Mouse (Mus musculus) heart, adult 2 months (tissue): ENCODE data around the gene Mei1. TPM values are rescaled to one million over a fixed set of nuclear protein-coding genes. Genes with fewer than 3 reads are reported as not detected.
"Not testable (repeated sequence)": the region's sequence is repeated elsewhere in the genome, so short reads cannot be mapped to it uniquely, and the experiment has no call there.

ENCODE experiments used
- DNase-seq, 2 experiments: peaks; one replicate each; pipeline ENCODE4 v3.0.0; 2021
- H3K27ac ChIP-seq: fragments of 200-600 bp; 2 replicates; pipeline ENCODE4 v1.8.1; 2022
- H3K27me3 ChIP-seq: fragments of 200-500 bp; 2 replicates; pipeline ENCODE4 v1.6.1; 2012; ENCODE audit warnings: mild to moderate bottlenecking, low read length, inconsistent platforms, mixed read lengths; ENCODE audit not compliant: control insufficient read depth, insufficient read depth
- H3K36me3 ChIP-seq: fragments of 200-500 bp; 2 replicates; pipeline ENCODE4 v1.6.1; 2012; ENCODE audit warnings: low read length, inconsistent platforms; ENCODE audit not compliant: control insufficient read depth, insufficient read depth
- H3K4me1 ChIP-seq: fragments of 200-500 bp; 2 replicates; pipeline ENCODE4 v1.6.1; 2011; ENCODE audit warnings: low read length; ENCODE audit not compliant: control insufficient read depth, insufficient read depth
- H3K4me3 ChIP-seq: fragments of 200-600 bp; 2 replicates; pipeline ENCODE4 v1.8.1; 2022
- H3K79me2 ChIP-seq: fragments of 200-500 bp; replicated peaks from 2 replicates; pipeline ENCODE4 v1.6.1; 2012; ENCODE audit warnings: mild to moderate bottlenecking, inconsistent platforms, low read length, moderate library complexity, mixed read lengths; ENCODE audit not compliant: control insufficient read depth, insufficient read depth
- H3K9ac ChIP-seq: fragments of 200-500 bp; 2 replicates; pipeline ENCODE4 v1.6.1; 2012; ENCODE audit warnings: low read depth, mild to moderate bottlenecking, control low read depth, inconsistent platforms, low read length, mixed read lengths
- CTCF ChIP-seq: fragments of 200-600 bp; IDR thresholded peaks from 2 replicates; pipeline ENCODE4 v1.8.1; 2022; ENCODE audit warnings: antibody characterized with exemption, mild to moderate bottlenecking, moderate library complexity
- EP300 ChIP-seq: fragments of 200-500 bp; IDR thresholded peaks from 2 replicates; pipeline ENCODE4 v1.6.1; 2011; ENCODE audit warnings: low read depth, low read length, control low read depth; ENCODE audit not compliant: insufficient read depth
- POLR2A ChIP-seq: fragments of 200-500 bp; IDR thresholded peaks from 2 replicates; pipeline ENCODE4 v1.6.1; 2011; ENCODE audit warnings: mild to moderate bottlenecking, low read depth, low read length, control low read depth; ENCODE audit not compliant: insufficient read depth
- WGBS: fragments of 180-500 bp; shearing (Covaris S2); methylation state at CpG from one replicate; pipeline ENCODE4 v1.1.7; 2018; 5-methylcytosine and 5-hydroxymethylcytosine counted together
- intact Hi-C: fragments of 180-260 bp; cut with DNase I; formaldehyde crosslinking; loops from one replicate; pipeline ENCODE4 v1.15.1; 2025
- polyA plus RNA-seq: library from polyadenylated mRNA; depleted of rRNA; stranded (reverse); fragments of >200 nt; gene quantifications from 2 replicates; pipeline ENCODE4 v1.2.3, GENCODE M21; 2012
- total RNA-seq, 2 experiments: library from RNA; stranded (reverse); gene quantifications; 2 replicates each; pipeline ENCODE4 v1.2.3; 2021

Mei1 gene
- total and polyA plus RNA-seq, 3 experiments, result not detected

- Histone ChIP-seq H3K9ac (no peak overlapping the region), H3K4me3 (no peak overlapping the region), H3K4me1 (no peaks in the 10 kb centered on the region), H3K79me2 (no peaks in the 10 kb centered on the region), H3K27me3 (peaks cover 2% of the 10 kb centered on the region; the same call in 1 of the 2 replicates), H3K36me3 (no peaks in the 10 kb centered on the region), H3K27ac (no peak overlapping the region)
- 14% methylated on average over 10 of the region's 10 CpGs for WGBS
- TF ChIP-seq POLR2A (no peak), CTCF (no peak), EP300 (no peak)
- no peak for DNase-seq
- intact Hi-C loops, result no loop called here
These were observed 17.5 kb downstream of the Mei1 start for GRCm38 (mm10) chr15:82087266-82087665.

GRCm38 (mm10) chr15:82091061-82091460 lies 21.3 kb downstream of the Mei1 start:
- 68% methylated on average over 7 of the region's 7 CpGs for WGBS
- no peak overlapping the region for H3K27ac ChIP-seq
- no peaks in the 10 kb centered on the region for H3K4me1 ChIP-seq
- intact Hi-C loops, result no loop called here
- TF ChIP-seq POLR2A (no peak), EP300 (no peak), CTCF (no peak)
- no peak overlapping the region for H3K9ac ChIP-seq
- H3K36me3 ChIP-seq, result no peaks in the 10 kb centered on the region
- peaks cover 3% of the 10 kb centered on the region for H3K27me3 ChIP-seq
- DNase-seq, result no peak
- no peaks in the 10 kb centered on the region for H3K79me2 ChIP-seq
- H3K4me3 ChIP-seq, result no peak overlapping the region

GRCm38 (mm10) chr15:82106953-82107555 lies 37.3 kb downstream of the Mei1 start:
- TF ChIP-seq POLR2A (no peak), CTCF (peak; percentile 61), EP300 (no peak)
- intact Hi-C loops, result loop anchor here (5.0 kb wide), 1 partner anchor 45 kb away; no protein-coding TSS in a partner anchor

GRCm38 (mm10) chr15:82120544-82120943 lies 50.7 kb downstream of the Mei1 start:
- H3K27ac ChIP-seq, result no peak overlapping the region
- DNase-seq, result no peak
- no peaks in the 10 kb centered on the region for H3K36me3 ChIP-seq
- no peak overlapping the region for H3K4me3 ChIP-seq
- H3K9ac ChIP-seq, result no peak overlapping the region
- no peaks in the 10 kb centered on the region for H3K27me3 ChIP-seq
- no peaks in the 10 kb centered on the region for H3K4me1 ChIP-seq
- H3K79me2 ChIP-seq, result no peaks in the 10 kb centered on the region
- 85% methylated on average over 8 of the region's 8 CpGs for WGBS
- TF ChIP-seq CTCF (no peak), POLR2A (no peak), EP300 (no peak)
- intact Hi-C loops, result loop anchor here (10.0 kb wide), 1 partner anchor 196 kb away; the partner anchor contains the start of gene Polr3h

More at GRCm38 (mm10) chr15:82106953-82107555, 37.3 kb downstream of the Mei1 start:
- no peak overlapping the region for H3K4me3 ChIP-seq
- DNase-seq, result no peak
- H3K79me2 ChIP-seq, result no peaks in the 10 kb centered on the region
- H3K4me1 ChIP-seq, result no peaks in the 10 kb centered on the region
- H3K27ac ChIP-seq, result no peak overlapping the region
- H3K27me3 ChIP-seq, result no peaks in the 10 kb centered on the region
- H3K9ac ChIP-seq, result no peak overlapping the region
- H3K36me3 ChIP-seq, result no peaks in the 10 kb centered on the region
- 15% methylated on average over 8 of the region's 8 CpGs for WGBS

- H3K27ac ChIP-seq, H3K36me3 ChIP-seq, H3K79me2 ChIP-seq, H3K4me1 ChIP-seq, DNase-seq, H3K4me3 ChIP-seq, H3K27me3 ChIP-seq, H3K9ac ChIP-seq: not testable (repeated sequence)
- intact Hi-C loops, result loop anchor here (5.0 to 10.0 kb wide), 2 partner anchors 41 to 202 kb away; partner anchors contain the start of gene Polr3h
- WGBS, result 69% methylated on average over 4 of the region's 4 CpGs
These were observed 56.9 kb downstream of the Mei1 start for GRCm38 (mm10) chr15:82126690-82127089.

GRCm38 (mm10) chr15:82127426-82128374 lies 57.9 kb downstream of the Mei1 start, which contains the start of gene Ccdc134:
Ccdc134 (plus strand) TSS chr15:82127922.
- peak within 1 kb of the TSS; percentile 84 for H3K4me3 ChIP-seq
- peak within 1 kb of the TSS; percentile 91 for H3K9ac ChIP-seq
- intact Hi-C loops, result loop anchor here (2.0 to 10.0 kb wide), 3 partner anchors 19 to 203 kb away; partner anchors contain the start of genes Polr3h and Srebf2
- TF ChIP-seq EP300 (0 out of 2 replicates have a peak, but pooled peaks have one; percentile 18), POLR2A (peak; percentile 62), CTCF (0 out of 2 replicates have a peak, but pooled peaks have one; percentile 5)
- under 1% methylated on average over 74 of the region's 74 CpGs for WGBS
- peak within 1 kb of the TSS; percentile 77 for H3K27ac ChIP-seq
- peak; percentile 98 for DNase-seq
- no peaks in the 10 kb centered on the region for H3K36me3 ChIP-seq
- no peaks in the 10 kb centered on the region for H3K79me2 ChIP-seq
- peaks cover 2% of the 10 kb centered on the region; the same call in 1 of the 2 replicates for H3K4me1 ChIP-seq
- no peaks in the 10 kb centered on the region for H3K27me3 ChIP-seq
